Mouse (Mus musculus) limb, embryonic 13.5 days (tissue): ENCODE data around the gene Mpped1. TPM values are rescaled to one million over a fixed set of nuclear protein-coding genes. Genes with fewer than 3 reads are reported as not detected.

Source experiments
- ATAC-seq: fragments of 200-750 bp; cut with Nextera tagmentation; 2 replicates; pipeline ENCODE4 v1.8.0; 2017; ENCODE audit warnings: low read depth, moderate number of reproducible peaks, moderate TSS enrichment; ENCODE audit not compliant: low FRiP score
- H3K27ac ChIP-seq: fragments of 300-500 bp; sonication (generic); 2 replicates; pipeline ENCODE4 v1.5.1; 2015; ENCODE audit warnings: inconsistent platforms, mild to moderate bottlenecking, moderate library complexity
- H3K27me3 ChIP-seq: fragments of 300-500 bp; sonication (generic); 2 replicates; pipeline ENCODE4 v1.6.1; 2015; ENCODE audit warnings: mild to moderate bottlenecking, inconsistent platforms
- H3K36me3 ChIP-seq: fragments of 300-500 bp; sonication (generic); 2 replicates; pipeline ENCODE4 v1.6.1; 2015; ENCODE audit warnings: inconsistent platforms, mild to moderate bottlenecking, moderate library complexity
- H3K4me1 ChIP-seq: fragments of 300-500 bp; sonication (generic); 2 replicates; pipeline ENCODE4 v1.6.1; 2015; ENCODE audit warnings: inconsistent platforms
- H3K4me2 ChIP-seq: fragments of 300-500 bp; sonication (generic); replicated peaks from 2 replicates; pipeline ENCODE4 v1.6.1; 2015; ENCODE audit warnings: inconsistent platforms, mild to moderate bottlenecking, moderate library complexity
- H3K4me3 ChIP-seq: fragments of 300-500 bp; sonication (generic); 2 replicates; pipeline ENCODE4 v1.5.1; 2015; ENCODE audit warnings: moderate library complexity, mild to moderate bottlenecking, inconsistent platforms
- H3K9ac ChIP-seq: fragments of 300-500 bp; sonication (generic); 2 replicates; pipeline ENCODE4 v1.6.1; 2015; ENCODE audit warnings: mild to moderate bottlenecking, inconsistent platforms
- H3K9me3 ChIP-seq: fragments of 300-500 bp; sonication (generic); 2 replicates; pipeline ENCODE4 v1.6.1; 2016; ENCODE audit warnings: inconsistent platforms
- WGBS: fragments of 180-500 bp; shearing (Covaris S2); methylation state at CpG from one replicate; pipeline ENCODE4 v1.1.7; 2015; 5-methylcytosine and 5-hydroxymethylcytosine counted together
- polyA plus RNA-seq: library from polyadenylated mRNA; unstranded; fragments of >200 nt; fragmentation: Nextera tagmentation; extraction: Ambion mirVana; gene quantifications from 2 replicates; pipeline ENCODE4 v1.2.1, GENCODE M21; 2015

Mpped1 gene
- polyA plus RNA-seq, 1 experiment from 2014 or later, result 9.3 TPM

GRCm38 (mm10) chr15:83906472-83906871 lies 127.2 kb downstream of the Mpped1 start:
- H3K4me3 ChIP-seq, result no peak overlapping the region
- H3K27me3 ChIP-seq, result no peaks in the 10 kb centered on the region
- no peak overlapping the region for H3K9ac ChIP-seq
- 88% methylated on average over 13 of the region's 13 CpGs for WGBS
- no peak overlapping the region for H3K27ac ChIP-seq
- no peaks in the 10 kb centered on the region for H3K9me3 ChIP-seq
- no peak for ATAC-seq
- no peak overlapping the region for H3K4me2 ChIP-seq
- H3K4me1 ChIP-seq, result no peaks in the 10 kb centered on the region
- H3K36me3 ChIP-seq, result no peaks in the 10 kb centered on the region

Other genes with a start within 250 kb of the Mpped1 start
- gene Tspo, start 215.9 kb upstream of the Mpped1 start, polyA plus RNA-seq, result 40.4 and 41.9 TPM in 2 replicates
- 39.4 and 41.6 TPM in 2 replicates for gene Mcat, start 215.7 kb upstream of the Mpped1 start, polyA plus RNA-seq
- gene Ttll12, start 184.3 kb upstream of the Mpped1 start, polyA plus RNA-seq, result 39.7 and 43.4 TPM in 2 replicates
- 18.5 and 22.0 TPM in 2 replicates for gene Scube1, start 54.4 kb upstream of the Mpped1 start, polyA plus RNA-seq